8 mouse cellular contexts compared by ENCODE assay signal in genomic region chr12:9029888-9030723, GRCm38 (mm10). TPM values are rescaled to one million over a fixed set of nuclear protein-coding genes. Genes with fewer than 3 reads are reported as not detected.
DNase-seq lines count a peak whose midpoint lies in the region; ATAC-seq lines count a peak whose summit lies in the region.

Gene Ttc32 (plus strand): TSS chr12:9029997.

- ATAC-seq in hindbrain, embryonic 16.5 days: peak; percentile 98

- H3K4me1 ChIP-seq in hindbrain, embryonic 16.5 days (ENCODE audit: control insufficient read depth, insufficient read depth, low read depth, low read length): peaks cover 6% of the 10 kb centered on the region

- peak within 1 kb of the TSS; percentile 86 for H3K4me2 ChIP-seq in hindbrain, embryonic 16.5 days (ENCODE audit: low read length)

- WGBS in hindbrain, embryonic 16.5 days: under 1% methylated on average over 60 of the region's 69 CpGs
- under 1% methylated on average over 69 of the region's 69 CpGs for WGBS in macrophage (ENCODE audit: missing documents)

- H3K27me3 ChIP-seq in hindbrain, embryonic 16.5 days (replicated peaks; ENCODE audit: control insufficient read depth, insufficient read depth, low read length): no peaks in the 10 kb centered on the region

- H3K4me3 ChIP-seq in hindbrain, embryonic 16.5 days (ENCODE audit: low read length): peak within 1 kb of the TSS; percentile 79
- peak within 1 kb of the TSS; percentile 55 for H3K4me3 ChIP-seq in macrophage (ENCODE audit: inconsistent target)

- peak; percentile 71 for DNase-seq in WW6 (ENCODE audit: low read depth, low spot score)
- DNase-seq in cerebellum, postnatal 4 days (ENCODE audit: low spot score in 2 of 2): peak; percentile 90 to 95
- DNase-seq in gastrocnemius, adult 18-20 months (ENCODE audit: low spot score): peak; percentile 94
- DNase-seq in left cerebral cortex, adult 18-20 months (ENCODE audit: low spot score in 2 of 2): peak; percentile 94 to 95
- DNase-seq in right cerebral cortex, adult 18-20 months: peak; percentile 95
- DNase-seq in urinary bladder, postnatal 10 days (ENCODE audit: low spot score): peak; percentile 90

- H3K27ac ChIP-seq in hindbrain, embryonic 16.5 days (ENCODE audit: low read depth, low read length): peak within 1 kb of the TSS; percentile 99
- peak within 1 kb of the TSS; percentile 86 for H3K27ac ChIP-seq in macrophage

- H3K9ac ChIP-seq in hindbrain, embryonic 16.5 days (ENCODE audit: low read depth, low read length): peak within 1 kb of the TSS; percentile 96

- H3K9me3 ChIP-seq in hindbrain, embryonic 16.5 days (ENCODE audit: control insufficient read depth, low read length): no peaks in the 10 kb centered on the region

- no peaks in the 10 kb centered on the region; the same call in 1 of the 2 replicates for H3K79me2 ChIP-seq in macrophage (ENCODE audit: inconsistent target)

- H3K36me3 ChIP-seq in hindbrain, embryonic 16.5 days (ENCODE audit: control insufficient read depth, insufficient read depth, low read length): peaks cover 11% of the 10 kb centered on the region; the same call in 1 of the 2 replicates
- H3K36me3 ChIP-seq in macrophage (ENCODE audit: inconsistent target): no peaks in the 10 kb centered on the region

RNA-seq across cellular contexts. Expression of gene Ttc32, which starts in this region (rescaled TPM):
- 10 to 100 TPM; 25.8 to 27.7 TPM for total RNA-seq in gastrocnemius, adult 18-20 months (2021)
- polyA plus RNA-seq in hindbrain, embryonic 16.5 days (2015; fragmentation: Nextera tagmentation; extraction: Ambion mirVana): 7.3 and 8.8 TPM in 2 replicates
- total RNA-seq in left cerebral cortex, adult 18-20 months (2021): 1 to 10 TPM; 4.2 to 5.2 TPM
- 10 to 100 TPM in 9 of 26 experiments, 1 to 10 TPM in 17; 1.1 to 27.6 (median 9.0) TPM for total RNA-seq in macrophage (2018; cell fraction: chromatin; rRNA removed)
- total RNA-seq in macrophage (2018; cell fraction: cytosol; rRNA removed): 10 to 100 TPM in 21 of 26 experiments, 1 to 10 TPM in 5; 6.3 to 14.9 (median 12.8) TPM
- total RNA-seq in macrophage (2018; cell fraction: nucleus; rRNA removed): 10 to 100 TPM in 13 of 26 experiments, 1 to 10 TPM in 13; 2.1 to 28.1 (median 10.6) TPM
- 11.8 to 17.6 TPM (median 16.2 TPM) in 3 replicates for polyA plus RNA-seq in macrophage (2018)

Comparison
In these comparisons a context has a peak if more than half of its experiments do, and no peak if none do; other contexts are left out.
1. Peak in every context shown above with its lines: DNase-seq, ATAC-seq, H3K4me3 ChIP-seq and H3K27ac ChIP-seq.
2. RNA of gene Ttc32 (total RNA-seq): 25.8 to 27.7 TPM in gastrocnemius, adult 18-20 months; 4.2 to 5.2 TPM in left cerebral cortex, adult 18-20 months; every median in the first group is over 4 times any median in the second.